Mouse (Mus musculus) testis, adult 2 months (tissue): ENCODE data around the gene Zyg11a. TPM values are rescaled to one million over a fixed set of nuclear protein-coding genes. Genes with fewer than 3 reads are reported as not detected.

Source experiments
- H3K27ac ChIP-seq: fragments of 200-500 bp; 2 replicates; pipeline ENCODE4 v1.5.1; 2012; ENCODE audit warnings: low read depth, low read length; ENCODE audit not compliant: control insufficient read depth, insufficient read depth
- H3K27me3 ChIP-seq: fragments of 200-500 bp; 2 replicates; pipeline ENCODE4 v1.6.1; 2012; ENCODE audit warnings: mild to moderate bottlenecking, low read length, moderate library complexity; ENCODE audit not compliant: control insufficient read depth, insufficient read depth
- H3K36me3 ChIP-seq: fragments of 200-500 bp; 2 replicates; pipeline ENCODE4 v1.6.1; 2012; ENCODE audit warnings: mild to moderate bottlenecking, low read length; ENCODE audit not compliant: control insufficient read depth, insufficient read depth
- H3K4me1 ChIP-seq: fragments of 200-500 bp; 2 replicates; pipeline ENCODE4 v1.6.1; 2012; ENCODE audit warnings: low read length; ENCODE audit not compliant: control insufficient read depth, insufficient read depth
- H3K4me3 ChIP-seq: fragments of 200-500 bp; 2 replicates; pipeline ENCODE4 v1.5.1; 2012; ENCODE audit warnings: low read depth, mild to moderate bottlenecking, low read length, moderate library complexity, mixed read lengths; ENCODE audit not compliant: control insufficient read depth
- CTCF ChIP-seq: fragments of 200-500 bp; IDR thresholded peaks from 2 replicates; pipeline ENCODE4 v1.5.1; 2012; ENCODE audit warnings: low read depth, mild to moderate bottlenecking, inconsistent platforms, low read length, moderate library complexity; ENCODE audit not compliant: control insufficient read depth, insufficient read depth, insufficient replicate concordance
- POLR2A ChIP-seq: fragments of 200-500 bp; IDR thresholded peaks from 2 replicates; pipeline ENCODE4 v1.6.1; 2012; ENCODE audit warnings: low read depth, mild to moderate bottlenecking, inconsistent platforms, low read length, moderate library complexity; ENCODE audit not compliant: control insufficient read depth
- polyA plus RNA-seq: library from polyadenylated mRNA; depleted of rRNA; stranded (reverse); fragments of >200 nt; gene quantifications from 2 replicates; pipeline ENCODE4 v1.2.3, GENCODE M21; 2012

Zyg11a gene
- polyA plus RNA-seq, 1 experiment, result 4.2 TPM

DNA sequence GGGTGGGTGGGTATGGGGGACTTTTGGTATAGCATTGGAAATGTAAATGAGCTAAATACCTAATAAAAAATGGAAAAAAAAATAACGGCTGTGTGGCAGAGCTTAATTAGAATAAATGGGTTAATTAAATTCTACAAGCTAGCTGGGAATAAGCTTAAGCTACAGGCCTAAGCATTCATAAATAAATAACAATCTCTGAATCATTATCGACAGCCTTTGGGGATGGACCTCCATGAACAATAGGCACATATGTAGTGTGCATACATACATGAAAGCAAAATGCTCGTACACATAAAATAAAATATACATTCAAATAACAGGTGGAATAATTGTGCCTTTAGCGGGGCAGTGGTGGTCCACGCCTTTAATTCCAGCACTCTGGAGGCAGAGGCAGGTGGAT is 4.7 kb upstream of the Zyg11a start:
- TF ChIP-seq POLR2A (no peak), CTCF (no peak)
- no peaks in the 10 kb centered on the region for H3K36me3 ChIP-seq
- no peaks in the 10 kb centered on the region for H3K27me3 ChIP-seq
- H3K27ac ChIP-seq, result no peak overlapping the region
- H3K4me3 ChIP-seq, result no peak overlapping the region
- H3K4me1 ChIP-seq, result peaks cover 5% of the 10 kb centered on the region

DNA sequence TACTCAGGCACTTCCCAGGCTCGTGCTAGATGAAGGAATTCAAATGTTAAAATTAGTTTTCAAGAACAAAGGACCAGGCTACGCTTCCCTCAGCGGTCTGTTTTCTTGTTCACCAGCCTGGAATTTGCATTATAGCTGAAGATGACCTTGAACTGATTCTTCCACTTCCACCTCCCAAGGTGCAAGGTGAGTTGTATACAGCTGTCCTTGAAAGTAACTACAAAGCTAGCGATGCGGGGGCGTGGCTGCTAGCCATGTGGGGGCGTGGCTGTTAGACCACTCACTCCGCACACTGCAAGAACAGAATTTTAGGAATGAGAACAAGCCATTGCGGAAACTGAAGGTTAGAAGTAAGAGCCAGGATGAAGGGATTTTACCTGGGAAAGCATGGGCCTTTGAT is 1.2 kb upstream of the Zyg11a start:
- Histone ChIP-seq H3K4me3 (no peak overlapping the region), H3K27ac (no peak overlapping the region), H3K36me3 (no peaks in the 10 kb centered on the region), H3K27me3 (no peaks in the 10 kb centered on the region), H3K4me1 (peaks cover 3% of the 10 kb centered on the region)
- TF ChIP-seq POLR2A (no peak), CTCF (no peak)

DNA sequence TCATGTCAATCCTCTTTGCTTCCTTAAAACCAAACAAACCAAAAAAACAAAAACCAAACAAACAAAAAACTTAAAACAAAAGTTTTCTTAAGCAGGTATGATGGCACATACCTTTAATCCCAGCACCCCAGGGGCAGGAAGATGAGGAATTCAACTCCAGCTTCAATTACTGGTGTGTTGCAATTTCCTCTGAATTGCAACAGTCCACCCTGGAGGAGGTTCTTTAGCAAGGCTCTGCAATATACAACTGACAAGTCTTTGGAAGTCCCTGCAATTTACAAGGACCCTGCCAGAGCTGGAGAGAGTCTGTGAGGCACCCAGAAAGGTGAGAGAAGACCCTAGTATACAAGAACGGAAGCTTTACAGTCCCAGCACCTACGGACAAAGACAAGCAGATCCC is 4.8 kb downstream of the Zyg11a start:
- Histone ChIP-seq H3K36me3 (no peaks in the 10 kb centered on the region), H3K4me1 (no peaks in the 10 kb centered on the region; the same call in 1 of the 2 replicates), H3K27ac (no peak overlapping the region), H3K27me3 (no peaks in the 10 kb centered on the region), H3K4me3 (no peak overlapping the region)
- no peak for TF ChIP-seq CTCF
- no peak for TF ChIP-seq POLR2A

DNA sequence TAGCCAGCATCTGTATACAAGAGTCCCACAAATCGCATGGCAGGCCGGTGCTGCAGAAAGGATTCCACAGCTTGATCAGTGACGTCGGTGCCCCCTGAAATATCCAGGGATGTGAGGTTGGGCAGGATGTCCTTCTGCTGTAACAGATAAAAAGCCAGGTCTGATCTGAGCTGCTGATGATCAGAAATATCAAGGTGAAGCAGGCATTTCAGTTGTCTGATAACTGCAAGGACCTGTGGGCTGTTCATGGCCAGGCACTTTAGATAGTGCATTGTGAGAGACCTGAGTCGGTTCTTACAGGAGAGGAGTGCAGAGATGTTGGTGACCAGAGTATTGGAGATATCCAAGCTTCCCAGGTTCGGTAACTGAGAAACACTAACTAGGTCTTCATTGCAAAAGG is 13.2 kb downstream of the Zyg11a start:
- Histone ChIP-seq H3K36me3 (no peaks in the 10 kb centered on the region), H3K4me1 (no peaks in the 10 kb centered on the region), H3K27me3 (no peaks in the 10 kb centered on the region), H3K27ac (no peak overlapping the region), H3K4me3 (no peak overlapping the region)
- no peak for TF ChIP-seq CTCF
- TF ChIP-seq POLR2A, result no peak

DNA sequence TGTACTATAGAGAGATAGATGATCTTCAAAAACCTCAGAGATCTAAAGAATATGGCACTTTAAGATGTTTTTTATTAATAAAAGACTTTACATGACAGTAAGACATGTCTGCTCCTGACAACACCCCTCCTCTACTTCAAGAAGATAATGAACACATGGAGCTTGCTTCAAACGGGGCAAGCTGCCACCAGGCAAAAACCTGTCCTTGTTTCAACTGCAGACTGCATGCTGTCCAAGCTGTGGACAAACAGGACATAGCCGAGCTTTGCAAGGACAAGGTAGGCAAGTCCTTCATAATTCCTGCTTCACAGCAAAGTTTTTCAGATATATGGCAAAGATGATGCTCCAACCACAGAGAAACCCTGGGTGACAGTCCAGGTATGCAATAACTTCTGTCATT is 18.6 kb downstream of the Zyg11a start:
- no peak for TF ChIP-seq CTCF
- no peak overlapping the region for H3K4me3 ChIP-seq
- H3K4me1 ChIP-seq, result no peaks in the 10 kb centered on the region

DNA sequence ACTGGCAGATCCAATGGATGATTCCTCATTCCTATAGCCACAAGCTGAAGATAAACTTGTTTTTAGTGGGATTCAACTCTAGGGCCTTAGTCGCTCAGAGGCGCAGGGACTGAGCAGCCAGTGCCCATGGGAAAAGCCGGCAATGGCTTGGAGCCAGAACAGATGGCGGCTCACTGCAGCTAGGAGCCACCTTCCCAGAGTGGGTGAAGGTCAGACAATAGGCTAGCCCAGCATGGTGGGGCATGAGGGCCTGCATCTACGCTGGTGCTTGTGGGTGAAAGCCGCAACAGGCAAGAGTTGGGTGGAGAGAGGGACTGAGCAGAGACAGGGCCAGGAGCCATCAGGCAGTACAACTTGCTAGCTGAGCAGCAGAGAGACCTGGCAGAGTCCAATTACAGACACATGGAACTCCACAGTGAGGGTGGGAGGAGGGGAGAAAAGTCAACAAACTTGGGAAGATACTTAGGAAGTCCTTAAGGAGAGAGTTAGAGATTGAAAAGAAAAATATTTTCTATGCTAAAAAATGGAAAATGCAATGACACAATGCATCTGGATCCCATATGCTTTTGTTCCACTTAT is 21.5 kb downstream of the Zyg11a start:
- no peak overlapping the region for H3K27ac ChIP-seq
- H3K4me1 ChIP-seq, result no peaks in the 10 kb centered on the region
- H3K36me3 ChIP-seq, result no peaks in the 10 kb centered on the region
- TF ChIP-seq CTCF (no peak), POLR2A (no peak)
- H3K27me3 ChIP-seq, result no peaks in the 10 kb centered on the region
- no peak overlapping the region for H3K4me3 ChIP-seq

More for the DNA sequence above, 18.6 kb downstream of the Zyg11a start:
- Histone ChIP-seq H3K27ac (no peak overlapping the region), H3K36me3 (no peaks in the 10 kb centered on the region), H3K27me3 (no peaks in the 10 kb centered on the region)

DNA sequence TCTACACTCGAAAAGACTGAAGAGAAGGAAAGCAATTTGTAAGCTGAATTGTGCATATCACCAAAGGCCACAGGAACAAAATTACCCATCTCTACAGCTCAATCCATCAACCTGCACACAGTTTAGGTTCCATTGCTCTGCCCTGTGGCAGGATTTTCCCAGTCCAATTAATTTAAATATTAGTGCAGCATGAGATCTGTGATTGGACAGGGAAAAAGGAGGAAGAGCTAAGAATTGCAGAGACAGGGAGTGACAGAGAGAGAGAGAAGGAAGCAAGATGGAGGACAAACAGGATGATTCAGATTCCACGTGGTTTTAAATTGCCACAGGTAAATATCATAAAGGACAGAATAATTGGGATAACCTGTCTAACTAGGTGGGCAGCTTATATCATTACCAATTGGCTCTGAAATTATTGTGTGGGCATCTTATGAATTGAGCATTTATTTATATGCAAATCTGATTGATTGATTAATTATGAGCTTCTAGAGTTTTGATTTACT is 25.0 kb downstream of the Zyg11a start:
- Histone ChIP-seq H3K27me3 (no peaks in the 10 kb centered on the region), H3K27ac (no peak overlapping the region), H3K4me3 (no peak overlapping the region), H3K4me1 (no peaks in the 10 kb centered on the region), H3K36me3 (no peaks in the 10 kb centered on the region)
- TF ChIP-seq CTCF (no peak), POLR2A (no peak)

DNA sequence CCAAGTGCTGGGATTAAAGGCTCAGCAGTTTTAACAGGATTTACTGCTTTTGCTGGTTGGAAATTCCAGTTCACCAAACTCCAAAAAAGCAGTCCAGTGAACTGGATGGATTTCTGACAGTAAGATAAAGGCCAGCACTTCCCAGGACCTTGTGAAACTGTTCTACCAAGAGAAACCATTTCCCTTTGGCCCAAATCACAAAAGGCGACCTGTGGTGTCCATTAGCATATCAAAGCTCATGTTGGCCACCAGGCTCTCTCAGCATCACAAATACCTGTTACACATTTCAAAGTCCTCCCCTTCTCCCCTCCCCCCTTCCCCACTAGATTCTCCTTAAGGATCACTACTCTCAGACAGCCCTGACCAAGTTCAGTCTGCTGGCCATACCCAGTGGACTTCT is 35.6 kb downstream of the Zyg11a start:
- H3K4me3 ChIP-seq, result no peak overlapping the region
- H3K27me3 ChIP-seq, result no peaks in the 10 kb centered on the region
- H3K36me3 ChIP-seq, result no peaks in the 10 kb centered on the region
- H3K4me1 ChIP-seq, result no peaks in the 10 kb centered on the region
- no peak for TF ChIP-seq CTCF
- no peak for TF ChIP-seq POLR2A
- H3K27ac ChIP-seq, result no peak overlapping the region
